Mouse (Mus musculus) cerebellum, postnatal 10 days (tissue): ENCODE measurements around the gene Gm20489.
A peak's percentile ranks its signal among the peaks of the same experiment; 100 is the strongest.

Source experiments
- DNase-seq, 2 experiments: peaks; one replicate each; pipeline ENCODE4 v3.0.0; 2021; ENCODE audit warnings: mixed read lengths in 2 of 2

Gene Gm20489

GRCm38 (mm10) chrX:101268755-101269124 is at the start of gene Gm20489:
Gm20489 (minus strand) TSS chrX:101269023.
- DNase-seq: no peak

GRCm38 (mm10) chrX:101313625-101314359 is 45.0 kb upstream of the Gm20489 start:
- peak; percentile 65 to 75 for DNase-seq

- DNase-seq: no peak
Observed at GRCm38 (mm10) chrX:101309299-101309698, 40.5 kb upstream of the Gm20489 start.

- peak; percentile 75 to 80 for DNase-seq
Observed at GRCm38 (mm10) chrX:101304646-101305045, 35.8 kb upstream of the Gm20489 start.

- peak in 1 of 2 experiments; percentile 37 for DNase-seq
Observed at GRCm38 (mm10) chrX:101301654-101302053, 32.8 kb upstream of the Gm20489 start.

GRCm38 (mm10) chrX:101300427-101301030 is 31.7 kb upstream of the Gm20489 start:
- DNase-seq: peak; percentile 73 to 75

- peak; percentile 50 to 61 for DNase-seq
Observed at GRCm38 (mm10) chrX:101299473-101300426, 30.9 kb upstream of the Gm20489 start.

- peak; percentile 76 to 83 for DNase-seq
Observed at GRCm38 (mm10) chrX:101299055-101299454, 30.2 kb upstream of the Gm20489 start, which contains the start of gene Nlgn3. Nlgn3 (plus strand) TSS chrX:101299168.

- no peak for DNase-seq
Observed at GRCm38 (mm10) chrX:101290111-101290510, 21.3 kb upstream of the Gm20489 start.

- DNase-seq: no peak
Observed at GRCm38 (mm10) chrX:101289037-101289436, 20.2 kb upstream of the Gm20489 start.

GRCm38 (mm10) chrX:101288432-101288831 is 19.6 kb upstream of the Gm20489 start:
- DNase-seq: no peak

- no peak for DNase-seq
Observed at GRCm38 (mm10) chrX:101287543-101287942, 18.7 kb upstream of the Gm20489 start.

GRCm38 (mm10) chrX:101285953-101286670 is 17.3 kb upstream of the Gm20489 start:
- DNase-seq: no peak

- DNase-seq: peak; percentile 76 to 81
Observed at GRCm38 (mm10) chrX:101285534-101285933, 16.7 kb upstream of the Gm20489 start.

GRCm38 (mm10) chrX:101282813-101283212 is 14.0 kb upstream of the Gm20489 start:
- no peak for DNase-seq

- peak; percentile 90 to 95 for DNase-seq
Observed at GRCm38 (mm10) chrX:101273875-101274738, 5.3 kb upstream of the Gm20489 start, which contains the start of gene Med12. Med12 (plus strand) TSS chrX:101274030.

GRCm38 (mm10) chrX:101273410-101273809 is 4.6 kb upstream of the Gm20489 start:
- DNase-seq: no peak

GRCm38 (mm10) chrX:101268025-101268754 is 633 bp downstream of the Gm20489 start, which contains the start of gene Il2rg:
Il2rg (minus strand) TSS chrX:101268255.
- no peak for DNase-seq

- no peak for DNase-seq
Observed at GRCm38 (mm10) chrX:101266631-101267030, 2.2 kb downstream of the Gm20489 start.

GRCm38 (mm10) chrX:101263892-101264291 is 4.9 kb downstream of the Gm20489 start, which contains the start of gene Gm614:
Gm614 (minus strand) TSS chrX:101263992.
- DNase-seq: no peak
